Mouse (Mus musculus): ENCODE measurements around the gene Vegfa.

The Vegfa gene

DNA sequence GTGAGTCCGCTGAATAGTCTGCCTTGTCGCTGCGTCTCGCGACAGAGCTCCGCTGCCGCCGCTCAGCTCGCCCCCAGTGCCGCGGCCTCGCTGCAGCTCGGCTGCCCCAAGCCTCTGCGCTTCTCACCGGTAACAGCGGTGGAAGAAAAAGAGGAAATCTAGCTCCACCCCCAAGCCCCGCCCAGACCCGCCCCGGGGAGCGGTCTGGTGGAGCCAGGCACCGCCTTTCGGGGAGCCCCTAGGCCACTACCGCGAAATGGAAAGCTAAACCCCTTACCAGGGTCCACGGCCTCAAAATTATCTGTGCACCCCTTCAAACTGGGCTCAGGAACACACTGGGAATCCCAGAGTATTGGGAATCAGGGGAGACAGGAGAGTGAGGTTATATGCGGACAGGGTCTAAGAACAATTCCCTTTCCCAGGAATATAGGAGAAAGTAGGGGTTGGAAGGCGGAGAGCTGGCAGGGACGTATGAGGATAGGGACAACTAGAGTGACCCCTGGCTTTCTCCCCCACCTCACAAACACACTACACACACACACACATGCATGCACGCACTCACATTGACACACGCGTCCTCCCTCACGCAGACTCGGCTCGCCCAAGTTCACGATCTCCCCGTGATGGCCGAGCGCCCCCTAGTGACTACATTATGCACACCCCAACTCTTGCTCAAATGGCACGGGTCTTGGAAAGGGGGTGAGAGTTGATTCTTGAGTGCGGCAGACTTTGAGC lies at the start of gene Vegfa:
Vegfa (minus strand) TSS at position 113 of the 735 bp plus-strand sequence.
- peak; percentile 72 for DNase-seq (ENCODE audit: low read depth, low spot score)

DNA sequence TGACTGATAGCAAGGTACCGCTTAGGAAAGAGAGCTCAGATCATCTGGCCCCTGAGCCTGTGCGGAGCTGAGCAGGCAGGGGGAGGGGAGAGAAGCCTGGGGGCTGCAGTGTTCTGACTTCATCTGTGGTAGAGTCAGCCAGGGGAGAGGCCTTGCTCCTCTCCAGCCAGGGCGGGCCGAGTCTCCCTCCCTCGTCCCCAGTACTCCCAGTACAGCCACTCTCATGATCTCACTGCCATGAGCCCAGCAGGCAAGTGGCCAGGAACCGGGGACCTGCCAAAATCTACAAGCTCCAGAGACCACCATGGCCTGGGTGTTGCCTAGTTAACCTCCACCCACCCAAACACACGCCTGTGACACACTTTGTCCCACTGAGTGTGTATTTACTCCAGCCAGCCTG lies 49.5 kb upstream of the Vegfa start:
- DNase-seq (ENCODE audit: low read depth, low spot score): no peak

DNA sequence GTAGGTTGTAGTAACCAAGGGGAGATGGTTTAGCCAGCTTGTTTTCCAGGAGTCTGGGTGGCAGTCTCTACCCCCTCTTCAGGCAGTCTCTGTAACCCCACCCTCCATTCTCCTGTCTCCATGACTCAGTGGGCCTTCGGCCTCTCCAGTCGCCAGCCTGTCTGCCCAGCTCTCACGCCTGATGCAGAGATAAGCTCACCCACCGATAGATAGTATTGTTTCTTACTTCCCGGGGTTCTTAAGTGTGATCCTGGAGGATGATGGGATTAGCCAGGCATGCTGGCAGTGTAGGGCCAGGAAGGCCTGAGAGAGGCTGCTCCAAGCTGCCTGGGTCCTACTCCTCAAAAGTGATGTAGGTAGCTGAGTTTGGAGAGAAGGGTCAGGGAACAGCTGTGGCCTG lies 48.9 kb upstream of the Vegfa start:
- no peak for DNase-seq (ENCODE audit: low read depth, low spot score)

DNA sequence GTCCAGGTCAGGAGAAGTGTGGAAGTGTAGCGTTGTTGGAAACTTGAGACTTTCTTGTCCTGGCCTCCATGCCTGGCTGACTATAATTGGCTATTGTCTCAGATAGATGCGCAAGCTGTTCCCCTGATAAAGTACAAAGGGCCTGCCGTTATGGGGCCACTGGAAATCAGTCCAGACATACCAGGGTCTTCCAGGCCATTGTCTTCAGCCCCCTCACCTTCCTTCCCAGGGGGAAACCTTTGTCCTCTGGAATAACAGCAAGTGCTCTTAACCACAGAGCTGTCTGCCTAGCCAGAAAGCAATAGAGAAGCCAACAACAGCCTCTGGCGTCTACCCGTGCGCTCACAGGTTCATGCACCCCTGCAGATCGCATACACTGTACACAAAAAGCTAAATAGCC lies 48.2 kb upstream of the Vegfa start:
- no peak for DNase-seq (ENCODE audit: low read depth, low spot score)

DNA sequence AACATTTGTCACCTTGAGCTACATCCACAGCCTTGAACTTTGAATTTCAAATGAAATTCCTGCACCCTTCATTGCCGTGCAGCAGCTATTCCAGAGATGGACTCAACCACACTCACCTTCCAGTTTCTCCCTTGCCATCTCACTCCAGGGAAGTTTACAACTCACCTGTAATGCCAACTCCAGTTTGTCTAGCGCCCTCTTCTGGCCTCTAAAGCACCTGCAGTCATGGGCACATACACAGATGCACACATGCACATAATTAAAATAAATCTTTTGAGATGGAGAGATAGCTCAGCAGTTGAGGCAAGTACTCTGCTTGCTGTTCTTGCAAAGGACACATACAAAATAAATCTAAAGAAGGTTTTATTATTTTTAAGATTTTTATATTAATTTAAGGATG lies 46.9 kb upstream of the Vegfa start:
- no peak for DNase-seq (ENCODE audit: low read depth, low spot score)

DNA sequence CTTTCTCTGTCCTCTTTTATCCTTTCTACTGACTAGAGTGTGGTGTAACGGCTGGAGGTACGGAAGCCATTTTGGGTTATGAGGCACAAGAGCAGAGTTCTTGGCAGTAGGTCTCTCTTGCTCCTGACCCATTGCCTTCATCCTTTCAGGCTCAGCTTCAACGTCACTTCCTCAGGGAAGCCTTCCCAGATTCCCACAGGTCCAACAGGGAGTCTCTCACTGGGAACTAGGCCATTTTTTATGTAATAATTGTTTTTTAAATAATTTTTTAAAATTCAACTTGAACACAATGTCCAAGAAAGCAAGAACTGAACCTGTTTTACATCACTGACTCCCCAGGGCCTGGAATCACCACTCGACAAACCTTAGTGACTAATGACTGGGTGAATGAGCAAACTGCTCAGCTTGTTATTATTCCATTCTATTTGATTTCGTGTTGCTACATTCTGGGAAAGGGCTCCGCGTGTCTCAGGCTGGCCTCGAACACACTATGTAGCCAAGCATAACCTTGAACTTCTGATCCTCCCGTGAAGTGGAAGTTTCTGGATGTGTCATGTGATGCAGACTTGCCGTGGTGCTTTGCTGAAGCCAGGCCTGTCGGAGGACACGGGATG lies 45.9 kb upstream of the Vegfa start:
- no peak for DNase-seq (ENCODE audit: low read depth, low spot score)

DNA sequence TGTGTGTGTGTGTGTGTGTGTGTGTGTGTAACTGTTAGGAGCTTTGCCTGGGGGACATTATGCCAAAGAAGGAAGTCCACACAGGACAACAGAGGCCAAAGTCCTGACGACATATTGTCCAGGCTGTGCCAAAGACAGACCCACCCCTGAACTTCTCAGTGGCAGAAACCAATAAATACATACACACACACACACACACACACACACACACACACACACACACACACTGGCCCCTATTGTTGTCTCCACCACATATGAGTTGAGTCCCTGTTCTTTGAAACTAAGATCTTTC lies 44.0 kb upstream of the Vegfa start:
- DNase-seq (ENCODE audit: low read depth, low spot score): no peak

DNA sequence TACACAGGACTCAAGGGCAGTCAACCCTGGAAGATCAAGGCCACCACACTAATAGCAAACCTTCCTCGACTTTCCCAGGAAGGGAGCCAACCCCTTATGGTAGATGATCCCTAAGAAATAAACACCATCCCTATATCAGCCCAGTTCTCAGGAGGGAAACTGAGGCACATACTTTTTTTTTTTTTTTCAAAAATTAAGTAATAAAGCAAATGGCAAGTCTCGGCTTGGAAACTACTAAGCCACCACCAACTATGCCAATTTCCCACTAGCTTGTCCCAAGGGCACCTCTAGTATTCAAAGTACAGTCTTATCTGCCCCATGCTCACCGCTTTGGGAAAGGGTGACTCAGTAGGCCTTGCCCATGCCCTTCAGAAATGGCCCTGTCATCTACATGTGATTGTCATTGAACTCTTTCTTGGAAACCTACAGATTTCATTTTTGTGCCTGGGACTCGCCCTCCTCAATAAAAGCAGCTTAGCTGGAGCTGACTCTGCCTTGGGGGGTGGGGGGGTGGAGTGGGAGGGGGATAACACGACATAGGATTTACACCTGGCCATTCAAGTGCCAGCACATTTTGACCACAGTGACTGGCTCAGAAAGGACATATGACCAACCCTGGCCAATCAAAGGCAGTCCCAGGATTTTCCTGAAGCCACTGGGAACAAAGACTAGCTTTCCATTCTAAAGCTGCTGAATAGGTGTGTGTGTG lies 43.5 kb upstream of the Vegfa start:
- DNase-seq (ENCODE audit: low read depth, low spot score): no peak

DNA sequence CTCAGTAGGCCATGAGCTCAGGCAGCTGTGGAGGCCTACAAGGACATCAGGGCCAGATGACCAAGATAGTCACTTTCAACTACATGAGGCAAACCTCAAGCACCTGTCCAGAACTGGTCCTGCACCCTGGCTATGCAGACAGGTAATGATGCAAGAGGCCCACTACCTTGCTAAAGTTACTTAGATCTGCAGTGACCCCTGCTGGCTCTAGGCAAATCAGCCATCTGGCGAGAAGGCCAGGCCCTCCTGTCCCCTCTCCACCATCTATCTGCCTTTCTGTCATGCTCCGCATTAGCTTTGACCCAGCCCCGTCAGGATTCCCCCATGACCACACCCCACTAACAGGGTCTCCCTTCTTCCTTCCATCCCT lies 42.9 kb upstream of the Vegfa start:
- no peak for DNase-seq (ENCODE audit: low read depth, low spot score)

DNA sequence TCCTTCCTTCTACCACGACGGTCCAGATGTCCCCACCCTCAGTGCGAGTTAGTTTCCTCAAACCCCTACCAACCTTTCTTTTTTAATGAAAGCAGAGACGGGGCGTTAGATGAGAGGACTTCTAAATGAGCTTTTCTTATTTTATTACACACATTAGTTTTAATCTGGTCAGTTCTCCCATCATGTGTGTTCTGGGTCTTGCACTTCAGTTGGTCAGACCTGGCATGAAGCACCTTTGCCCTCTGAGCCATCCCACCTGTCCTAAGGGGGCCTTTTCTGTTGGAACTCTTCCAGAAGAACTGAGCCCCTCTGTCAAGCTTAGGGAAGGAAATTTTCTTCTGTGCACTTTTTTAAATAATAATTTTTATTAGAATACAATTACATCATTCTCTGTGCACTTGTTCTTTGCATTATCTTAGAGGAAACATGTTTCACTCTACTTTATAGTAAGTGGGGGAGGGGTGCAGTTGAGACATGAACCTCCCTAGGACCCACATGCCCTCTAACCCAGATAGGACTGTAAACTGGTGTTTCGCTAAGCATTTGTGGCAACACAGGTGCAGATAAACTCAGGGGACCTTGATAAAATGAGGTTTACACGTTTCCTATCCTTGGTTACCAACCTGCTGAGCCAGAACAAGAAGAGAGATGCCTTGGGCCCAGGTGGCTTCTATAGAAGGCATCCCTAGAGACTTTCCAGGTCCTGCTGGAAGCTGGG lies 42.4 kb upstream of the Vegfa start:
- no peak for DNase-seq (ENCODE audit: low read depth, low spot score)

DNA sequence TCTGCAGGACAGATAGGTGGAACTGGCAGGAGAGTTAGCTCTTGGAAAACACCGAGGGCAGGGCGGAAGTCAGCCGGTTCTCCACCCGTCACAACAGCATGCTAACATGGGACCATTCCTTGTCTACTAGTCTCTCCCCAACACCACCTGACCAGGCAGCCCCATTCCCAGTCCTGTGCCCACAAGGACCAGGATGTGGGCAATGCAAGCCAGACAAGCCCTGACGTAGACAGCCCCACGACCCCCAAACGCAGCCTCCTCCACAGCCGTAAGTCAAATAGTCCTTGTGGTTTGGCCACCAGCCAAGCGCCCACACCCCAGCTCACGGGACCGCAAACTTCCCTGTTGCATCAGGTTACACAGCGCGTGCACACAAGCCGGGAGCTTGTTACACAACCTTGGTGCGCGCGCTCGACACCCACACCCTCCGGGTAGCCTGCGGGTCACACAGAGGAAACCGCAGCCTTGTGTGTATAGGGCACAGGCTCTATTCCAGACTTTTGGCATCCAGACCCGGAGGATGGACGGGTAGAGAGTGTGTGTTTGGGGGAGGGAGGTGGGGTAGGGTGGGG lies 41.6 kb upstream of the Vegfa start:
- DNase-seq (ENCODE audit: low read depth, low spot score): no peak

DNA sequence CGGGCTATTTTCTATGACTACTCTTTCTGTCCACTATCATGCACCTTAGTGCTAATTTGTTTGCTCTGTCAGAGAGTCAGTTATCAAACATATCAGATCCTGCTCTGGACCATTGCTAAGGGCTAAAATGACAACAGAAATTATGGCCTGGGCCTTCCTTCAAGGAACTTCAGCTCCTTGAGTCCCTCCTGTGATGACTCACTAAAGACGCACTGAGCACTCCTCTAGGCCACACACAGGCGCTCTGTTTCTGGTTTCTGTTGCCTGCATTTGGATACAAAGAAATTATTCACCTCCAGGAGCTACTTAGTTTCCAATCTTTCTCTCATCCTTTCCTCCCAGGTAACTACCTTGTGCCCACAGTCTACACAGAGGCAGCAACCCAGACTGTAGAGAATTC lies 39.4 kb upstream of the Vegfa start:
- no peak for DNase-seq (ENCODE audit: low read depth, low spot score)

DNA sequence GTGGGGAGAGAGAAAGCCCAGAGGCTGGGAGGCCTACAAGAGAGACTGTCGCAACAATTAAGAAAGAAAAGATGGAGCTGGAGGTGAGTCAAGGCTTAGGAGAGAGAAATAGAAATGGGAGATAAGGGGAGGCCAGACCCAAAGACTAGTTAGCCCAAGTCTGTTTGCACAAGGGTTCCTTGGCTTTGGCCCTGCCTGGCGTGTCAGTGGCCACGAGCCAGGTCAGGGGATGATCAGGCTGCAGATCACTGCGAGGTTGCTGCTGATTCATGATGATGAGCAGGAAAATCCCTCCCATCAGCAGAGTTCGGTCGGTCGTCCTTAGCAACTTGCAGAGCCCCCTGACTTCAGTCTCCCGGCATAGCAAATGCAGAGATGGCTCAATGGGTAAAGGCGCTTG lies 37.9 kb upstream of the Vegfa start:
- no peak for DNase-seq (ENCODE audit: low read depth, low spot score)

DNA sequence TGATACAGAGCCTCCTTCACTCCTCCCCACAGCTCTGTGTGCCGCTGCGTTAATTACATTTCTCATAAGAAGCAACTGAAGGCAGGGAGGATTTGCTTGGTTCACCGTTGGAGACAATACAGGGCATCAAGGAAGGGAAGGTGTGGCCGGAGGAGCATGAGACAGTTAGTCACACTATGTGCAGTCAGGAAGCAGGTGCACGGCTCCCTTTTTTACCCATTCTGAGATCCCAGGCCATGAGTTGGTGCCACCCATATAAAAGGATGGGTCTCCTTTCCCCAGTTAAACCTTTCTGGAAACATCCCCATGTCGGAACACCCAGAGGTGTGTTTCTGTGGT lies 31.8 kb upstream of the Vegfa start:
- DNase-seq (ENCODE audit: low read depth, low spot score): no peak

DNA sequence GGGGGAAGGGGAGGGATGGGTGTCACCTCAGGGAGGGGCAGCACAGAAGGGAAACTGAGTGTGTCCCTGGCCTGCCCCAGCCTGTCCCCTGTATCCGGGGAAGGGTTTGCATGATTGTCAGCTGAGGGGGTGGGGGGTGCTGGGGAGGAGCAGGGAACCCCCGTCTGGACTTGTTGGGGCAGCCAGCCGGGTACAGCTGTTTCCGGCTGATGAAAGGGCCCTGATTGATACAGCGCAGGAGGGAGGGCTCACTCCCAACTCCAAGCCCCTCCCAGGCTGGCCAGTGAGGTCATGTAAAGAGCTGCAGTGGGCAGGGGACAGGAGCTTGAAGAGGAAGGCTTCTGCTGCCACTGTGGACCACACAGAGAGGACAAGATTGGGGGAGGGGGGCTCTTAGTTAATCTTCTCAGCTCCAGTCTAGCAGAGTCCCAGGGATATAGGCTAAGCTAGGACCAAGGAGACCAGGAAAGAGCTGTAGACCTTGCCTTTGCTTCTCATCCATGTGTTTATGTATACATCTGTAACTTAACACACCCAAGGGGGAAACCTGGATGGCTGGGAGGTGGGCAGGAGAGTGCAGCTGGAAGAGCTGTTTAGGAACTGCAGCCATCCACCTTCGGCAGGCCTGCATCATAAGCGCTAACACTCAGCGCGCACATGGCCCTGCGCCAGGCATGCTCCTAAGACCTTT lies 31.3 kb upstream of the Vegfa start:
- DNase-seq (ENCODE audit: low read depth, low spot score): no peak

DNA sequence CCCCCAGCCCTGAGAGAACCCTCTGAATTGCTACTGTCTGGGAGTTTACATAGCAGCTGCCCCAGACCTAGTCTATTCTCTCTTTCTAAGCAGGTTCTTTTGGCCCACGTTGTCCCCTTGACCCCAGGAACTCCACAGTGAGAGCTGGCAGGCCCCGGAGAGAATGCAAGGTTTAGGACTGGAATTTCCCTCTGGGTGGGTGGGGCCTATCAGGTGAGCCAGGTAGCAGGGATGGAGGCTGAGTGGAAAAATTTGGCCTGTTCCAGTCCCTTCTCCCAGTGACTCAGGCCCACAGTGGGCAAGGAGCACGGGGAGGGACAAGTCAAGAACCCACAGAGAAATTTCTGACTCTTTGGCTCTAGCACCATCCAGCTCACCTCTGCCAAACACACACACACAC lies 28.1 kb upstream of the Vegfa start:
- DNase-seq (ENCODE audit: low read depth, low spot score): no peak

DNA sequence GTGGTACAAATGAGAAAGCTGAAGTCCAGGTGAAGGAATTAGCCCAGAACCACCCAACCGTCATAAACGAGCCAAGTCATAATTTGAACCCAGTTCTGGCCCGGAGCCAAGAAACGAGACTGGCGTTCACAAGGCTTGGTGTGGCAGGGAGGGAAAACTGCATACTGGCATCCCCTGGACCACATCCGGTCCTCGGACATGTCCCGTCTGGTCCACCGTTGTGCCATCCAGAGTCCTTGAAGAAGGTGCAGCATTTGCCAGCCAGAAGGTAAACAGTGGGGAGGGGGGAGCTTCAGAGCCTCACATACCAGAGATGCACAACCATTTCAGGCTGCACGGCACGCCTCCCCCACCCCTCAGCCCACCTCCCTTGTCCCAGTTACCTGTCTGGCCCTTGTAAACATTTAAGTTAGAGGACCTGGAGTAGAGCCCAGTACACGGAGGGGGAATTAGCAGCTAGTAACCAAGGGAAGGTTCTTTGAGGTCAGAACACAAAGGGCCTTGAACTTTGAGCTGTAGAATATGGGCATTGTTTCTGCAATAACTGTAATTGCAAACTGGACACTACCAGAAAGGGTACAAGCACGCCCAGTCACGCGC lies 27.2 kb upstream of the Vegfa start:
- no peak for DNase-seq (ENCODE audit: low read depth, low spot score)

DNA sequence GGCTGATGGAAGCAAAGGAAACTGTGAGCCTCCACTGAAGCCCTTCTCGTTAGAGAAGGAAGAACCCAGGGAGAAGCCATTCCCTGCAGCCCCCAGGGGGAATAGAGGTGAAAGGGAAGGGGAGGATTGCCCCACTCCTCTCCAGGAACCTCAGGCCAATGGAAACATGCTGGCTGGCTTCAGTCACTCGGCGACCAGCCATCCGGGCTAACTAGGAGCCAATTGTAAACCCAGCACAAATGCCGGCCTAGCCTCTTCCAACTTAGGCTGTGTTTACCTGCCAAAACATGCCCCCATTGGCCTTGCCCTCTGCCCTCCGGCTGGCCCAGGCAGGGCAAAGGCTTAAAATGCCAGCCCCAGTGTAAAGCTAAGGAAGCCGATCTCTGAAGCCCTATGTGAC lies 24.1 kb upstream of the Vegfa start:
- DNase-seq (ENCODE audit: low read depth, low spot score): no peak

DNA sequence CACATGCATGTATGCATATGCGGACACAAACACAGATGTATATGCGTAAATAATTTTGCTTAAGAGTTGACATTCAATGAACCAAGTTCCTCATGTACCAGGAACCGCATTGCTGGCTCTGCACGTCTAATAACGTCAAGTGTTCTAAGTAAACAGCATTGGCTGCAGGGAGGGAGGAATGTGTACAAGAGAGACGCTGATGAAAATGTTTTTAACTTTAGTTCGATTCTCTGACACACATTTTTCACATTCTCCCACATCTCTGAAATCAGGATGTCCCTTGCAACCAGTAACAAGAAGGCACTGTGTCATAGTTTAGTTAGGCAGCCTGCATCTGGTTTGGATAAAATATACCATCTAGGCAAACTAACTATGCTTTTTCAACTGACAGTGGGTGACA lies 23.6 kb upstream of the Vegfa start:
- no peak for DNase-seq (ENCODE audit: low read depth, low spot score)

DNA sequence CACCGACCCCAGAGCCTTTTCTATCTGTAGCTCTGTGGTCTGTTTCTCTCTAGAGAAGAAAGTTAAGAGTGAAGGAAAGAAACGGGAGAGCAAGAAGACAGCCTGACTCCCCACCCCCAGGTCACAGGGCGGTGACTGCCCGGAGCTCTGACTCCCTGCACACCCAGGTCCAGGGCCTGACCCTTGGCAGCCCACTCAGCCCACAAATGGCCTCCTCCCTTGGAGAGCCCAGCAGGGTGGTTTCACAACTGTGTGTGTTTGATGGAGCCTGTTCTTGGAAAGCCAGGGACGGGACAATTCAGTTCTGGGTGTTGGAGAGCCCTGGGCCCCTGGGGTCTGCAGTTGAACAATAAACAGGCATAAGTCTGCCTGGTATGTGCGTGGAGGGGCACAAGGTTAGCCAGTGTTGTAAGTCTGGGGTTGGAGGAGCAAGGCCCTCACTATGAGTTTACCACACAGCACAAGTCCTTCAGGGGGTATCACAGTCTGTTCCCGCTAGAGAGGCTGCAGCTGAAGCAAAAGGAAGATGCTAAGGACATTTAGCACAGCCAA lies 21.2 kb upstream of the Vegfa start:
- no peak for DNase-seq (ENCODE audit: low read depth, low spot score)

DNA sequence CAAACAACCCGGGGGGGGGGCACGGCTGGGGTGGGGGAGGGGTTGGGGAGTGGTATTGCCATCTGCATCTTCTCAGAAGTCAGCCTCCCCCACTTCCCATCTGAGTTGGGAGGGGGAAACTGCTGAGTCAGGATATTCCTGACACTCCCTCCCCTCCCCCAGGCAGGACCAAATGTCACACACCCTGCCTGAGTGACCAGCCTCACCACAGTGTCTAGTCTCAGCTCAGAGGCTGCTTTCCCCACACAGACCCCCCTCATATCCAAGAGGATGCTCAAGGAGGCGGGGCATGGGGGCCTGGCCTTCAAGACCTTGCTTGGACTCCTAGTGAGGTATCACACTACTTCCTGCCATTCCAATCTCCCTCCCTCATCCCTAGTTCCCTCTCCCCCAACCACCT lies 20.0 kb upstream of the Vegfa start:
- no peak for DNase-seq (ENCODE audit: low read depth, low spot score)

Data from telencephalon, adult 2 months (tissue).